Mouse (Mus musculus) inflammation-experienced regulatory T-cells, adult 6 months (primary cell): ENCODE measurements around the gene Ppp1r16b. TPM values are rescaled to one million over a fixed set of nuclear protein-coding genes. Genes with fewer than 3 reads are reported as not detected.

Experiments
- ATAC-seq: one replicate; pipeline ENCODE4 v1.8.0; 2017
- polyA plus RNA-seq, 3 experiments: library from polyadenylated mRNA; unstranded; fragments of 100-300 nt; shearing (Covaris generic); gene quantifications; one replicate each; pipeline ENCODE4 v1.2.1; 2017

Ppp1r16b gene
- polyA plus RNA-seq, 3 experiments from 2014 or later = 106 to 120 (median 115) TPM

- ATAC-seq = no peak
Measured at GRCm38 (mm10) chr2:158668433-158669010, 3.3 kb downstream of the Ppp1r16b start.

- ATAC-seq = peak; percentile 39
Measured at GRCm38 (mm10) chr2:158669199-158670195, 4.3 kb downstream of the Ppp1r16b start.

GRCm38 (mm10) chr2:158670571-158670970 lies 5.4 kb downstream of the Ppp1r16b start:
- ATAC-seq = no peak

GRCm38 (mm10) chr2:158672829-158673228 lies 7.6 kb downstream of the Ppp1r16b start:
- peak; percentile 25 for ATAC-seq

GRCm38 (mm10) chr2:158673493-158673892 lies 8.3 kb downstream of the Ppp1r16b start:
- no peak for ATAC-seq

GRCm38 (mm10) chr2:158674131-158674530 lies 8.9 kb downstream of the Ppp1r16b start:
- ATAC-seq = no peak

- ATAC-seq = no peak
Measured at GRCm38 (mm10) chr2:158674759-158675158, 9.6 kb downstream of the Ppp1r16b start.

GRCm38 (mm10) chr2:158675161-158675560 lies 10.0 kb downstream of the Ppp1r16b start:
- no peak for ATAC-seq

GRCm38 (mm10) chr2:158675907-158676533 lies 10.8 kb downstream of the Ppp1r16b start:
- ATAC-seq = no peak

- ATAC-seq = peak; percentile 30
Measured at GRCm38 (mm10) chr2:158677946-158678345, 12.7 kb downstream of the Ppp1r16b start.

- no peak for ATAC-seq
Measured at GRCm38 (mm10) chr2:158679091-158679490, 13.9 kb downstream of the Ppp1r16b start.

- ATAC-seq = no peak
Measured at GRCm38 (mm10) chr2:158680357-158680889, 15.2 kb downstream of the Ppp1r16b start.

GRCm38 (mm10) chr2:158681714-158682113 lies 16.5 kb downstream of the Ppp1r16b start:
- ATAC-seq = no peak

- no peak for ATAC-seq
Measured at GRCm38 (mm10) chr2:158682344-158683037, 17.3 kb downstream of the Ppp1r16b start.

- peak; percentile 72 for ATAC-seq
Measured at GRCm38 (mm10) chr2:158683038-158683413, 17.8 kb downstream of the Ppp1r16b start.

- no peak for ATAC-seq
Measured at GRCm38 (mm10) chr2:158684247-158684843, 19.1 kb downstream of the Ppp1r16b start.

GRCm38 (mm10) chr2:158684910-158685309 lies 19.7 kb downstream of the Ppp1r16b start:
- no peak for ATAC-seq

GRCm38 (mm10) chr2:158686394-158686793 lies 21.2 kb downstream of the Ppp1r16b start:
- no peak for ATAC-seq

GRCm38 (mm10) chr2:158687804-158688241 lies 22.6 kb downstream of the Ppp1r16b start:
- ATAC-seq = no peak

- no peak for ATAC-seq
Measured at GRCm38 (mm10) chr2:158689060-158689459, 23.9 kb downstream of the Ppp1r16b start.

GRCm38 (mm10) chr2:158689640-158690039 lies 24.4 kb downstream of the Ppp1r16b start:
- ATAC-seq = peak; percentile 19

GRCm38 (mm10) chr2:158690116-158690515 lies 24.9 kb downstream of the Ppp1r16b start:
- ATAC-seq = peak; percentile 77
